Mouse (Mus musculus): ENCODE data around the gene Olfml2b.

GRCm38 (mm10) chr1:170657228-170657521 lies 12.8 kb downstream of the Olfml2b start:
- TF ChIP-seq CTCF (IDR thresholded peaks at IDR 0.05; ENCODE audit: low read depth) = no peak
- no peak for TF ChIP-seq EP300 (optimal IDR thresholded peaks at IDR 0.05)
